Mouse (Mus musculus) thymus, postnatal 36 days (tissue): ENCODE results near the gene Htr1f.
A peak's percentile ranks its signal among the peaks of the same experiment; 100 is the strongest.

Experiments used
- DNase-seq, 2 experiments: peaks; one replicate each; pipeline ENCODE4 v3.0.0; 2022; ENCODE audit warnings: mixed read lengths in 2 of 2

The Htr1f gene

DNA sequence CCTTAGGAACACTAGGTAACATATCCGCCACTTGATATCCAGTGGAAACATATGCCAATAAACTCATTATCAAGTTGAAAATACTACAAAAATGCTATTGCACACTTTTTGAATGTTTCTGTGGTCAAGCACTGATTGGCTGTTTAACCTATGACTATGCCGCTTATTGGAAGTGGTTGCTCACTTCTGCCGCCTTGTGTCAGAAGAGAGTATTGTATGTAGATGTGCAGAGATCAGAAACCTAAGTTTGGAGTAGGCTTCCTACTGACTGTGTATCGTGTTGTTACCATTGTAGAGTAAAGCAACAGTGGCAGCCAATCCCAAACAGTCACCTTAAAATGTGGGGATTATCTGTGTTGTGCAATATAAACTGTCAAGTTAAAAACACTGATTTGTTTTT lies 144.0 kb downstream of the Htr1f start:
- no peak for DNase-seq

- peak; percentile 32 to 41 for DNase-seq
Observed at GRCm38 (mm10) chr16:64941646-64942195, 163.9 kb downstream of the Htr1f start.

- no peak for DNase-seq
Observed at GRCm38 (mm10) chr16:64934793-64935192, 170.9 kb downstream of the Htr1f start.

- DNase-seq = no peak
Observed at GRCm38 (mm10) chr16:64934011-64934410, 171.6 kb downstream of the Htr1f start.

DNA sequence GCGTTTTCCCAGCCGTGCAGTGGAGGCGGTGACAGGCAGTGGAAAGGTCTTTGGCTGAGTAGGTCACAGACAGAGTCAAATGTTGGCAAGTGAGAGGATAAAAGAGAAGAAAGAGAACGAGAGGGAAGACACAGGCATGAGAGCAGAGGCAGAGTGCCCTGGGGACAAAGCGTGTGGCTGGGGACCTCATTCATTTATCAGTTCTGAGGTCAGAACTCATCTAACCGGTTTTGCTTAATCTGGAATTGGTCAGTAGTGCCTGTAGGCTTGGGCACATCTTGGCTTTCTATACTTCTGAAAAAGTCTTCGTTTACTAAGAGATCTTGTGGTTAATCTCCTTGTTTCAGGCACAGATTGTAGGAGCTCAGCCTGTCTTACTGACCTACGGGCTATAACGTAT lies 182.2 kb downstream of the Htr1f start:
- no peak for DNase-seq

- DNase-seq = no peak
Observed at GRCm38 (mm10) chr16:64908747-64909146, 196.9 kb downstream of the Htr1f start.

DNA sequence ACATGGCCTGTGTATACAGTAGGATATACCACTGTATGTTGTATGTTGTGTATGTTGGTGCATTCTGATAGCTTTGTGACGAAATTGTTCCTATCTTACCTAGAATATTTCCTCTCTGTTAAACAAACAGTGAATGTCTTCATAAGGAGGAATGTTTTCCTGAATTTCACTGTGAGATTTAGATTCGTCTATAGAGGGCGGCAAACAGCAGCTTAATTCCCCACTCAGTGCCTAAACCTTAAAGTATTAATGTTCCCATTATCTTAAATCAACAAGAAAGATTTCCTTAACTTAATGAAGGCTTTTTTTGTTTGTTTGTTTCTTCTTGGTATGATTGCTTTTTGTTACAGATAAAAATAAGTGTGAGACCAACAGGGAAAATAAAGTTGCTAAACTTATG lies 198.5 kb downstream of the Htr1f start:
- DNase-seq = no peak

GRCm38 (mm10) chr16:64903328-64903727 lies 202.3 kb downstream of the Htr1f start:
- no peak for DNase-seq

- no peak for DNase-seq
Observed at GRCm38 (mm10) chr16:64899084-64899483, 206.6 kb downstream of the Htr1f start.

- DNase-seq = no peak
Observed at GRCm38 (mm10) chr16:64889496-64889895, 216.2 kb downstream of the Htr1f start.

DNA sequence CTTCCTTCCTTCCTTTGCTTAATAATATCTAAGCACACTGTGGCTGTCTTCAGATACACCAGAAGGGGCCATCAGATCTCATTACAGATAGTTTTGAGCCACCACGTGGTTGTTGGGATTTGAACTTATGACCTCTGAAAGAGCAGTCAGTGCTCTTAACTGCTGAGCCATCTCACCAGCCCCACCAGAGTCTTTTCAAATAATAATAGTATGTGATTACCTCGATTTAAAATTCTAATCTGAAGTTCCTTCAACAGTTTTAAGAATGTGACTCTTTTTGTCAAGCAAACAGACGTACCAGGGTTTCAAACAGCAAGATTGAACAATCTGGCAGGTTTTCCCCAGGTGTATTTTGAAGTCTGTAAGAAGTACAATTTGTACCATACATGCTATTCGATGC lies 220.1 kb downstream of the Htr1f start:
- DNase-seq = no peak

DNA sequence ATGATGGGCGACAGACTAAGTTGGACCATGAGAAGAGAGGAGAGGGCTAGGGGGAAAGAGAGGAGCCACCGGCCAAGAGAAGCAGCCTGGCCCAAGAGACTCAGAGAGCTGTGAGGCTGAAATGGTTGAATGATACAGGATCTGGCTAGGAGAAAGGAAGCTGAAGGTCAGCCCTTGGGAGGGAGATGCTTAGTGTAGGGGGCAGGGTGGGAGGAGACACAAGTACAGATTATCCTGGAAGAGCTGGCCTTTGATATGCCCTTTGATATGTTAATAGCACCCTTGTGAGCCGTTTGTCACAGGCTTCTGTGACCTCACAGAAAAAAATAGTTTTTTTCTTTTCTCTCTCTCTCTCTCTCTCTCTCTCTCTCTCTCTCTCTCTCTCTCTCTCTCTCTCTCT lies 220.5 kb downstream of the Htr1f start:
- no peak for DNase-seq

GRCm38 (mm10) chr16:64884420-64884838 lies 221.2 kb downstream of the Htr1f start:
- DNase-seq = no peak

DNA sequence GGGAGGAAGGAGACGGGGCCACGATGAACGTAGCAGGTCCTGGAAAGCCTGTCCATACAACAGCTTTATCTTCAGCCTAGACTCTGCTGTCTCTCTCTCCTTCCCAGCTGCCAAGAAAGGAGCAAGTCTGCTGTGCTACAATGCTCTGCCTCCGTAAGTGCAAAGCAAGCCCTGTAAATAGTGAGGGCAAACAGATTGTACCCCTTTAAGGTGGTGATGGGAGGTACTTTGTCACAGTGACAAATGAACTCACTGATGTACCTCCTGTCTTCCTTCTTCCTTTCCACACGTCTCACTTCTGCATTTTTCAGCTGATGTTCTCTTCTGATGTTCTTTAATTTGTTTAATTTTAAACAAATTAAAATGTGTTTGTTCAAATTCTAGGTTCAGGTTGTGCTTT lies 221.8 kb downstream of the Htr1f start:
- no peak for DNase-seq

DNA sequence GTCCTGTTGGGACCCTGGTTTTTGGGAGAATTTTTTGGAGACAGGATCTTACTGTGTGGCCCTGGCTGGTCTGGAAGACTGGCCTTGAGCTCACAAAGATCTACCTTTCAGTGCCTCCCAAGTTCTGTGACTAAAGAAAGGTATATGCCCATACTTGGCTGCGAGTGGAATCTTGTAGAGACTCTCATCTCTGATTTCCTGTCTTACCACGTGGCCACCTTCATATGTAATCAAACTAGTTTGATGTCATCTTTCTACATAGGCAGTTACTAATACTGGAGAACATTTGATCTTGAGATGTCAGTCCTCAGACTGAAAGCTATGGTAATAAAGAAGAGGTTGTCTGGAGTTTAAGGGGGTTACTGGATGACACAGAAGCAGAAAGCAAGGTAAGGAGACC lies 224.2 kb downstream of the Htr1f start:
- DNase-seq = no peak

DNA sequence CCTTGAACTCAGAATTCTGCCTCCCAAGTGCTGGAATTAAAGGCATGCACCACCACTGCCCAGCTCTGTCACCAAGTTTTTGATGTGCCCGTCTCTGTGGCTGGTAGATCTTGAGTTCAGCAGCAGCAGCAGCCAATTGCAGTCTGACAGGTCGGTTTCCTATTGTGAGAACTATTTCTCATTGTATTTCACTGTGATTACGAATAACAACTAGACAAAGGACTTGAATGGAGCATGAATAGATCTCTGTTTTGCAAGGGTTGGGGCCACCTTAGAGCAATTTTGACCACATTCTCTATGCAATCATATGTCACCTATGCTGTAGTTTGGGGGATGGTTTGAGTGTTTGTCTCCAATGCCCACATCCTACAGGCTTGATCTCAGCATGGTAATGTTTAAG lies 224.7 kb downstream of the Htr1f start:
- no peak for DNase-seq

DNA sequence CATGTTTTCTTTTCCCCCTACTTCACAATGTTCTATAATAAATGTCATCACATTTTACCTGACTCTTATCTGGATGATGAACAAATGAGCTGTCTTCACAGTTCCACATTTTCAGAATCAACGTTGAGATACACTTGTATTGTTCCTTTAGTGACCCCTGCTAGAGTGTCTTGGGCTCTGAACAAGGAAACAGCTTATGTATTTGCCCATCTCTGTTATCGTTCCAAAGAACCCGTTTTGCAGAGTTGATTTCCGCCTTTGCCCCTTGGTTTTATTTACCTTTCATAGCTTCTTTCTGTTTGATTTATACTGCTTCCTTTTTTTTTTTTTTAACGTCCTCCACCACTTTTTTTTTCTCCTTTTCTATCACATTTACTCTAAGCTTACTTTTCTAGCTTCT lies 225.9 kb downstream of the Htr1f start:
- no peak for DNase-seq

DNA sequence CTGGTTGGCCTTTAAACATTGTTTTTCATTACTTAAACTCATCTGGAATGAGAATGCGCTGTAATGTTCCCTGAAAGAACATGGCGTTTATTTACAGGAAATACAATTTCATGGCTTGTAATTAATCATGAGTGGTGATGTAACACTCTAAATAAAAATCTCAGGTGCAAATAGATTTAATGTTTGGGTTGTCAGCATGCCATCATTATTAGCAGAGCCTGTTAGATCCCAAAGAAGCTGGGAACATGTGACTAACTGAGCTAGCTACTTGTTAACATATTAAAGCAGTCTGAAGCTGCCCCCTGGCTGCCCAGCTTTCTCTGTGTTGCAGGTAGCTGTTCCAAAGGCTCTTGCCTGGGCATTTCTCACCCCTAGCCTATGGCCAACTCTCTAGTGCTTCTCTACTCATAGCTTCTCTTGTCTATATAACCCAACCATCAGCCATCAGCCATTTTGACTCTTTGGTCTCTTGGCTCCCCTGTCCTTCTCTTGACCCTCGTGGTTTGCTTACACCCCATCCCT lies 227.0 kb downstream of the Htr1f start:
- no peak for DNase-seq

- no peak for DNase-seq
Observed at GRCm38 (mm10) chr16:64877314-64877713, 228.3 kb downstream of the Htr1f start.

GRCm38 (mm10) chr16:64876631-64877265 lies 228.9 kb downstream of the Htr1f start:
- DNase-seq = no peak

DNA sequence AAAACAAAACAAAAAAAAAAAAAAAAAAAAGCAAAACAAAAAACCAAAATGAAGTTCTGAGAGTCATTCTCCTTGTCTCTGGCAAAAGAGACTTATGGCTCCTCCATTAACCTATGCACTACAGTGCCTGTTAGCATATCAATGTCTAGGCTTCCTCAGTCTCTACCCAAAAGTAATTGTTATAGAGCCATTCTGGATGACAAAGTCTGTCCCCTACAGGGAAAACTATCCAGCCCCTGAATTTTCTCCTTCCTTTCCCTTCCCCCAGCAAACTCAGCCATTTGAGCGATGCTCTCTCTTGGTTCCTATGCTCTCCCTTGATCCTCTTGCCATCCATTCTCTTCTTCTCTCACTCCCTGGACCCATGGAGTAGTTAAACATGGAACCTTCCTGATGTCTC lies 229.8 kb downstream of the Htr1f start:
- no peak for DNase-seq

DNA sequence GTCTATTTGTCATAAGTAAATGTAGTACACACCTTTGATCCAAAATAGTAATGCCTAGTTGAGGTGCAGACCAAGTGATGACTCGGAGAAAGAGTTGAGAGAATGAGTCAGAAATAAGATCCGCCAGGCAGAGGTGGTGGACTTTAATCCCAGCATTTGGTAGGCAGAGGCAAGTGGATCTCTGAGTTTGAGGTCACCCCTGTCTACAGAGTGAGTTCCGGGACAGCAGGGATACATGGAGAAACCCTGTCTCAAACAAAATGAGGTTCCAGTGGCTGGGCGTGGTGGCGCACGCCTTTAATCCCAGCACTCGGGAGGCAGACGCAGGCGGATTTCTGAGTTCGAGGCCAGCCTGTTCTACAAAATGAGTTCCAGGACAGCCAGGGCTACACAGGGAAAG lies 230.3 kb downstream of the Htr1f start:
- DNase-seq = no peak
